Mouse (Mus musculus): ENCODE measurements around the gene 4930442H23Rik. TPM values are rescaled to one million over a fixed set of nuclear protein-coding genes. Genes with fewer than 3 reads are reported as not detected.

Gene 4930442H23Rik
- total and polyA plus RNA-seq, 2 experiments from 2014 or later, result 0.24 TPM; not detected in 1

GRCm38 (mm10) chr10:81191342-81191982 is 7.8 kb upstream of the 4930442H23Rik start:
- peak overlapping the region; percentile 96; the same call in 1 of the 2 replicates for H3K27ac ChIP-seq (ENCODE audit: low read depth, low read length)
- DNase-seq (no peak), ATAC-seq (no peak)
- H3K9ac ChIP-seq, result no peak overlapping the region; the same call in 1 of the 2 replicates
- H3K4me3 ChIP-seq (ENCODE audit: low read depth, low read length), result no peak overlapping the region
- peaks cover 16% of the 10 kb centered on the region; the same call in 1 of the 2 replicates for H3K27me3 ChIP-seq (ENCODE audit: insufficient read depth, low read length)
- H3K4me1 ChIP-seq (ENCODE audit: insufficient read depth), result peaks cover 11% of the 10 kb centered on the region
- no peaks in the 10 kb centered on the region for H3K9me3 ChIP-seq (ENCODE audit: low read length)
- H3K36me3 ChIP-seq (ENCODE audit: insufficient read depth), result peaks cover 19% of the 10 kb centered on the region; the same call in 1 of the 2 replicates
- 91% methylated on average over 18 of the region's 18 CpGs for whole genome bisulfite sequencing
- TF ChIP-seq CTCF (IDR thresholded peaks at IDR 0.05; ENCODE audit: low read depth), result no peak
- peak overlapping the region; percentile 95; the same call in 1 of the 2 replicates for H3K4me2 ChIP-seq (ENCODE audit: low read depth)

DNA sequence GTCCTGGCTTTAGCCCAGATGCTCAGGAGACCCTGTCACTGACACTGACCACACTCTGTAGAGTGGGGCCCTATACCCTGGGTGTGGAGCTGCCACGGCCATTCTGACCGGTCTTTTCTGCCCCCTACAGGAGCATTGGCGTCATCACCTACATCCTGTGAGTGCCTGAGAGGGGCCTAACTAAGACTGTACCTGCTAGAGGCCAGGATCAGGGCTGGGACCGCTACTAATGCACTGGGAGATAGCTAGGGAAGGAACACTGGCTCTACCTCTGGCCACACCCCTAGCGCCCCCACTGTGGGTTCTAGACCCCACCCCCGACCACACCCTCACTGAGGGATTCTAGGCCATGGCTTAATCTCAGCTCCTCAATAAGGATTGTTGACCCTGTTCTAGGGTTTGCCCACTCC is 7.3 kb upstream of the 4930442H23Rik start:
- no peak overlapping the region for H3K9ac ChIP-seq
- WGBS, result 64% methylated on average over 6 of the region's 6 CpGs
- no peak overlapping the region for H3K27ac ChIP-seq (ENCODE audit: low read depth, low read length)
- H3K36me3 ChIP-seq (ENCODE audit: insufficient read depth), result peaks cover 19% of the 10 kb centered on the region; the same call in 1 of the 2 replicates
- ATAC-seq (no peak), DNase-seq (no peak)
- peaks cover 11% of the 10 kb centered on the region for H3K4me1 ChIP-seq (ENCODE audit: insufficient read depth)
- no peak overlapping the region for H3K4me2 ChIP-seq (ENCODE audit: low read depth)
- TF ChIP-seq CTCF (IDR thresholded peaks at IDR 0.05; ENCODE audit: low read depth), result peak; percentile 45
- H3K4me3 ChIP-seq (ENCODE audit: low read depth, low read length), result no peak overlapping the region
- H3K9me3 ChIP-seq (ENCODE audit: low read length), result no peaks in the 10 kb centered on the region
- H3K27me3 ChIP-seq (ENCODE audit: insufficient read depth, low read length), result peaks cover 15% of the 10 kb centered on the region; the same call in 1 of the 2 replicates

- Histone ChIP-seq H3K4me3 (ENCODE audit: low read depth, low read length) (no peak overlapping the region), H3K27me3 (ENCODE audit: insufficient read depth, low read length) (peaks cover 12% of the 10 kb centered on the region; the same call in 1 of the 2 replicates), H3K9ac (no peak overlapping the region), H3K36me3 (ENCODE audit: insufficient read depth) (peaks cover 23% of the 10 kb centered on the region), H3K9me3 (ENCODE audit: low read length) (no peaks in the 10 kb centered on the region), H3K4me1 (ENCODE audit: insufficient read depth) (peaks cover 11% of the 10 kb centered on the region), H3K27ac (ENCODE audit: low read depth, low read length) (no peak overlapping the region), H3K4me2 (ENCODE audit: low read depth) (no peak overlapping the region)
- DNase-seq (no peak), ATAC-seq (no peak)
- 71% methylated on average over 31 of the region's 31 CpGs for WGBS
- peak; percentile 62 for TF ChIP-seq CTCF (IDR thresholded peaks at IDR 0.05; ENCODE audit: low read depth)
These were observed 6.7 kb upstream of the 4930442H23Rik start for GRCm38 (mm10) chr10:81190236-81190911.

- no peak for TF ChIP-seq CTCF (IDR thresholded peaks at IDR 0.05; ENCODE audit: low read depth)
- peaks cover 11% of the 10 kb centered on the region for H3K4me1 ChIP-seq (ENCODE audit: insufficient read depth)
- DNase-seq, result no peak
- no peak for ATAC-seq
- H3K27me3 ChIP-seq (ENCODE audit: insufficient read depth, low read length), result 0 out of 2 replicates have a peak, but pooled peaks cover 7% of the 10 kb centered on the region
- H3K9me3 ChIP-seq (ENCODE audit: low read length), result no peaks in the 10 kb centered on the region
- no peak overlapping the region for H3K4me2 ChIP-seq (ENCODE audit: low read depth)
- H3K9ac ChIP-seq, result no peak overlapping the region
- H3K27ac ChIP-seq (ENCODE audit: low read depth, low read length), result no peak overlapping the region
- no peak overlapping the region for H3K4me3 ChIP-seq (ENCODE audit: low read depth, low read length)
- H3K36me3 ChIP-seq (ENCODE audit: insufficient read depth), result peaks cover 29% of the 10 kb centered on the region
- WGBS, result 83% methylated on average over 26 of the region's 26 CpGs
These were observed 6.2 kb upstream of the 4930442H23Rik start for GRCm38 (mm10) chr10:81189821-81190220.

DNA sequence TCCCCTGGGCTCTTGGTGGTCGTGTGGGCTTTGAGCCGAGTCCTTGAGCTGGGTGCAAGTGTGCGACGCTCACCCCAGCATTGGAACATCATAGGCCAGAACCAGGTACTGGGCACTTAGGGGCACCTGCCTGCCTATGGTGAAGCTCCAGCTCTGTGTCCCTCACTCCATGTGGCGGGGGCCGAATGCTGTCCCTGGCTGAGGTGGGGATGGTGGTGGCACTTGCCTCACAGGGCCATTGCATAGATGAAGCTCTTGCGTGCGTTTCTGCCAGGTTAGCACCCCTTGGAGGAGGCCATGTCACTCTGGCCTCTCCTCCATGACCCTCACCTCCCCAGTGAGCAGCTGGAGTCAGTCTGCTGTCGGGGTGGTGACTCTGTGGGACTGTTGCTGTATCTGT is 3.5 kb upstream of the 4930442H23Rik start:
- no peak for DNase-seq
- Histone ChIP-seq H3K4me2 (ENCODE audit: low read depth) (no peak overlapping the region), H3K9me3 (ENCODE audit: low read length) (no peaks in the 10 kb centered on the region), H3K36me3 (ENCODE audit: insufficient read depth) (peaks cover 42% of the 10 kb centered on the region), H3K4me1 (ENCODE audit: insufficient read depth) (peaks cover 10% of the 10 kb centered on the region), H3K27me3 (ENCODE audit: insufficient read depth, low read length) (no peaks in the 10 kb centered on the region), H3K4me3 (ENCODE audit: low read depth, low read length) (no peak overlapping the region), H3K27ac (ENCODE audit: low read depth, low read length) (no peak overlapping the region), H3K9ac (no peak overlapping the region)
- WGBS, result 95% methylated on average over 9 of the region's 9 CpGs
- no peak for TF ChIP-seq CTCF (IDR thresholded peaks at IDR 0.05; ENCODE audit: low read depth)
- ATAC-seq, result no peak

- WGBS, result 53% methylated on average over 4 of the region's 4 CpGs
- H3K27me3 ChIP-seq (ENCODE audit: insufficient read depth, low read length), result no peaks in the 10 kb centered on the region
- H3K27ac ChIP-seq (ENCODE audit: low read depth, low read length), result no peak overlapping the region
- H3K9me3 ChIP-seq (ENCODE audit: low read length), result no peaks in the 10 kb centered on the region
- TF ChIP-seq CTCF (IDR thresholded peaks at IDR 0.05; ENCODE audit: low read depth), result no peak
- no peak for ATAC-seq
- H3K9ac ChIP-seq, result no peak overlapping the region
- no peak overlapping the region for H3K4me2 ChIP-seq (ENCODE audit: low read depth)
- H3K4me1 ChIP-seq (ENCODE audit: insufficient read depth), result peaks cover 5% of the 10 kb centered on the region
- H3K36me3 ChIP-seq (ENCODE audit: insufficient read depth), result peaks cover 53% of the 10 kb centered on the region
- no peak overlapping the region for H3K4me3 ChIP-seq (ENCODE audit: low read depth, low read length)
- no peak for DNase-seq
These were observed 1.1 kb upstream of the 4930442H23Rik start for GRCm38 (mm10) chr10:81184765-81185164.

Measured in forebrain, postnatal 0 days (tissue).